Mouse (Mus musculus) hindbrain, embryonic 15.5 days (tissue): ENCODE measurements around the gene Pxt1. TPM values are rescaled to one million over a fixed set of nuclear protein-coding genes. Genes with fewer than 3 reads are reported as not detected.

Experiments
- ATAC-seq: fragments of 200-750 bp; cut with Nextera tagmentation; 2 replicates; pipeline ENCODE4 v1.8.0; 2017; ENCODE audit warnings: low read depth, moderate number of reproducible peaks, moderate TSS enrichment; ENCODE audit not compliant: low FRiP score
- H3K27ac ChIP-seq: fragments of 300-500 bp; sonication (generic); replicated peaks from 2 replicates; pipeline ENCODE4 v1.5.1; 2015; ENCODE audit warnings: mild to moderate bottlenecking, inconsistent platforms
- H3K27me3 ChIP-seq: fragments of 300-500 bp; sonication (generic); 2 replicates; pipeline ENCODE4 v1.6.1; 2015; ENCODE audit warnings: control low read depth, inconsistent platforms
- H3K36me3 ChIP-seq: fragments of 300-500 bp; sonication (generic); 2 replicates; pipeline ENCODE4 v1.6.1; 2015; ENCODE audit warnings: control low read depth, inconsistent platforms
- H3K4me1 ChIP-seq: fragments of 300-500 bp; sonication (generic); replicated peaks from 2 replicates; pipeline ENCODE4 v1.6.1; 2015; ENCODE audit warnings: control low read depth, inconsistent platforms
- H3K4me2 ChIP-seq: fragments of 300-500 bp; sonication (generic); 2 replicates; pipeline ENCODE4 v1.6.1; 2015; ENCODE audit warnings: moderate library complexity, mild to moderate bottlenecking, inconsistent platforms
- H3K4me3 ChIP-seq: fragments of 300-500 bp; sonication (generic); 2 replicates; pipeline ENCODE4 v1.5.1; 2015; ENCODE audit warnings: mild to moderate bottlenecking, inconsistent platforms
- H3K9ac ChIP-seq: fragments of 300-500 bp; sonication (generic); 2 replicates; pipeline ENCODE4 v1.6.1; 2015; ENCODE audit warnings: inconsistent platforms
- H3K9me3 ChIP-seq: fragments of 300-500 bp; sonication (generic); 2 replicates; pipeline ENCODE4 v1.6.1; 2016; ENCODE audit warnings: control low read depth, inconsistent platforms
- WGBS: fragments of 180-500 bp; shearing (Covaris S2); methylation state at CpG from one replicate; pipeline ENCODE4 v1.1.7; 2015; 5-methylcytosine and 5-hydroxymethylcytosine counted together
- polyA plus RNA-seq: library from polyadenylated mRNA; unstranded; fragments of >200 nt; fragmentation: Nextera tagmentation; extraction: Ambion mirVana; gene quantifications from 2 replicates; pipeline ENCODE4 v1.2.1, GENCODE M21; 2015

Gene Pxt1
- polyA plus RNA-seq, 1 experiment from 2014 or later = not detected

GRCm38 (mm10) chr17:28905377-28905916, 38.2 kb downstream of the Pxt1 start:
- Histone ChIP-seq H3K27ac (peak overlapping the region; percentile 79), H3K4me3 (no peak overlapping the region), H3K36me3 (no peaks in the 10 kb centered on the region), H3K9me3 (no peaks in the 10 kb centered on the region), H3K4me1 (peaks cover 23% of the 10 kb centered on the region), H3K9ac (peak overlapping the region; percentile 19), H3K27me3 (peaks cover 7% of the 10 kb centered on the region; the same call in 1 of the 2 replicates), H3K4me2 (peak overlapping the region; percentile 2; the same call in 1 of the 2 replicates)
- 70% methylated on average over 13 of the region's 13 CpGs for WGBS
- ATAC-seq = peak; percentile 47

- H3K27ac ChIP-seq = peak overlapping the region; percentile 79
- peak; percentile 93 for ATAC-seq
- H3K36me3 ChIP-seq = no peaks in the 10 kb centered on the region
- peak overlapping the region; percentile 2; the same call in 1 of the 2 replicates for H3K4me2 ChIP-seq
- H3K4me1 ChIP-seq = peaks cover 23% of the 10 kb centered on the region
- peaks cover 4% of the 10 kb centered on the region; the same call in 1 of the 2 replicates for H3K27me3 ChIP-seq
- H3K4me3 ChIP-seq = no peak overlapping the region
- H3K9me3 ChIP-seq = no peaks in the 10 kb centered on the region
- 25% methylated on average over 23 of the region's 23 CpGs for WGBS
- H3K9ac ChIP-seq = peak overlapping the region; percentile 19
Measured at GRCm38 (mm10) chr17:28904546-28905376, 38.9 kb downstream of the Pxt1 start.

- no peaks in the 10 kb centered on the region for H3K9me3 ChIP-seq
- no peaks in the 10 kb centered on the region for H3K27me3 ChIP-seq
- H3K9ac ChIP-seq = no peak overlapping the region
- H3K4me3 ChIP-seq = no peak overlapping the region
- peaks cover 17% of the 10 kb centered on the region for H3K4me1 ChIP-seq
- no peak overlapping the region for H3K27ac ChIP-seq
- no peaks in the 10 kb centered on the region for H3K36me3 ChIP-seq
- no peak for ATAC-seq
- WGBS = 73% methylated on average over 4 of the region's 4 CpGs
- no peak overlapping the region for H3K4me2 ChIP-seq
Measured at GRCm38 (mm10) chr17:28901559-28901958, 42.1 kb downstream of the Pxt1 start.

- H3K4me3 ChIP-seq = no peak overlapping the region
- H3K36me3 ChIP-seq = no peaks in the 10 kb centered on the region
- 74% methylated on average over 19 of the region's 19 CpGs for WGBS
- H3K9ac ChIP-seq = no peak overlapping the region
- H3K27ac ChIP-seq = no peak overlapping the region
- no peak overlapping the region for H3K4me2 ChIP-seq
- H3K27me3 ChIP-seq = no peaks in the 10 kb centered on the region
- H3K4me1 ChIP-seq = peaks cover 5% of the 10 kb centered on the region
- no peak for ATAC-seq
- H3K9me3 ChIP-seq = no peaks in the 10 kb centered on the region
Measured at GRCm38 (mm10) chr17:28899427-28899826, 44.2 kb downstream of the Pxt1 start.

GRCm38 (mm10) chr17:28898249-28898648, 45.4 kb downstream of the Pxt1 start:
- 83% methylated on average over 5 of the region's 5 CpGs for WGBS
- H3K9ac ChIP-seq = no peak overlapping the region

GRCm38 (mm10) chr17:28897817-28898216, 45.8 kb downstream of the Pxt1 start:
- Histone ChIP-seq H3K27me3 (no peaks in the 10 kb centered on the region), H3K4me3 (no peak overlapping the region), H3K36me3 (no peaks in the 10 kb centered on the region), H3K9ac (no peak overlapping the region), H3K27ac (no peak overlapping the region), H3K4me1 (no peaks in the 10 kb centered on the region), H3K9me3 (no peaks in the 10 kb centered on the region), H3K4me2 (no peak overlapping the region)
- no peak for ATAC-seq
- 91% methylated on average over 5 of the region's 5 CpGs for WGBS

More at GRCm38 (mm10) chr17:28898249-28898648, 45.4 kb downstream of the Pxt1 start:
- no peaks in the 10 kb centered on the region for H3K36me3 ChIP-seq
- H3K27ac ChIP-seq = no peak overlapping the region
- no peaks in the 10 kb centered on the region for H3K27me3 ChIP-seq
- no peak overlapping the region for H3K4me2 ChIP-seq
- no peaks in the 10 kb centered on the region for H3K9me3 ChIP-seq
- no peak overlapping the region for H3K4me3 ChIP-seq
- H3K4me1 ChIP-seq = no peaks in the 10 kb centered on the region
- no peak for ATAC-seq

- WGBS = 95% methylated on average over 11 of the region's 11 CpGs
Measured at GRCm38 (mm10) chr17:28896095-28896780, 47.4 kb downstream of the Pxt1 start.

GRCm38 (mm10) chr17:28895217-28895875, 48.3 kb downstream of the Pxt1 start:
- Histone ChIP-seq H3K9me3 (no peaks in the 10 kb centered on the region), H3K9ac (no peak overlapping the region), H3K27me3 (no peaks in the 10 kb centered on the region), H3K4me3 (no peak overlapping the region), H3K36me3 (no peaks in the 10 kb centered on the region), H3K4me1 (no peaks in the 10 kb centered on the region), H3K4me2 (no peak overlapping the region), H3K27ac (no peak overlapping the region)
- 94% methylated on average over 21 of the region's 21 CpGs for WGBS
- ATAC-seq = no peak

More at GRCm38 (mm10) chr17:28896095-28896780, 47.4 kb downstream of the Pxt1 start:
- Histone ChIP-seq H3K4me1 (no peaks in the 10 kb centered on the region), H3K4me3 (no peak overlapping the region), H3K4me2 (no peak overlapping the region), H3K36me3 (no peaks in the 10 kb centered on the region), H3K27me3 (no peaks in the 10 kb centered on the region), H3K9me3 (no peaks in the 10 kb centered on the region), H3K9ac (no peak overlapping the region), H3K27ac (no peak overlapping the region)
- ATAC-seq = no peak

- Histone ChIP-seq H3K27me3 (no peaks in the 10 kb centered on the region), H3K36me3 (no peaks in the 10 kb centered on the region), H3K4me1 (no peaks in the 10 kb centered on the region), H3K4me3 (no peak overlapping the region), H3K9ac (no peak overlapping the region), H3K9me3 (no peaks in the 10 kb centered on the region), H3K4me2 (no peak overlapping the region), H3K27ac (no peak overlapping the region)
- ATAC-seq = no peak
- WGBS = 92% methylated on average over 11 of the region's 11 CpGs
Measured at GRCm38 (mm10) chr17:28894050-28894767, 49.4 kb downstream of the Pxt1 start.

GRCm38 (mm10) chr17:28886266-28886665, 57.4 kb downstream of the Pxt1 start:
- ATAC-seq = no peak
- Histone ChIP-seq H3K27me3 (no peaks in the 10 kb centered on the region), H3K4me1 (no peaks in the 10 kb centered on the region), H3K4me2 (no peak overlapping the region), H3K9me3 (no peaks in the 10 kb centered on the region), H3K4me3 (no peak overlapping the region), H3K36me3 (no peaks in the 10 kb centered on the region), H3K9ac (no peak overlapping the region), H3K27ac (no peak overlapping the region)
- WGBS = 80% methylated on average over 8 of the region's 8 CpGs

- Histone ChIP-seq H3K36me3 (no peaks in the 10 kb centered on the region), H3K4me3 (no peak overlapping the region), H3K27me3 (no peaks in the 10 kb centered on the region), H3K27ac (no peak overlapping the region), H3K4me2 (no peak overlapping the region), H3K4me1 (peaks cover under 1% of the 10 kb centered on the region; the same call in 1 of the 2 replicates), H3K9me3 (no peaks in the 10 kb centered on the region), H3K9ac (no peak overlapping the region)
- ATAC-seq = no peak
- 88% methylated on average over 8 of the region's 8 CpGs for WGBS
Measured at GRCm38 (mm10) chr17:28885231-28885630, 58.4 kb downstream of the Pxt1 start.
